Mouse (Mus musculus): ENCODE data around the gene Olfr1444. TPM values are rescaled to one million over a fixed set of nuclear protein-coding genes. Genes with fewer than 3 reads are reported as not detected.
A peak's percentile ranks its signal among the peaks of the same experiment; 100 is the strongest.

Olfr1444 gene
- not detected in 2 replicates for total RNA-seq (2014; rRNA removed)
- polyA plus RNA-seq (2012; rRNA removed) = not detected in 2 replicates

GRCm38 (mm10) chr19:12856983-12857382 lies at the start of gene Olfr1444:
Gene Olfr1444 (plus strand): TSS chr19:12857283.
- TF ChIP-seq POLR2A (IDR thresholded peaks at IDR 0.05; ENCODE audit: extremely low read depth, insufficient read depth, low read length) (no peak), CTCF (IDR thresholded peaks at IDR 0.05; ENCODE audit: low read depth, low read length) (no peak)
- H3K4me3 ChIP-seq (ENCODE audit: insufficient read depth, low read depth, low read length) = no peak within 1 kb of the TSS
- no peaks in the 10 kb centered on the region for H3K4me1 ChIP-seq (ENCODE audit: control insufficient read depth, insufficient read depth, low read length)
- no peak within 1 kb of the TSS for H3K27ac ChIP-seq (replicated peaks; ENCODE audit: insufficient read depth, low read depth, low read length)
- DNase-seq (ENCODE audit: extremely low read depth, low read depth, low spot score) = no peak
- H3K27me3 ChIP-seq (ENCODE audit: control insufficient read depth, insufficient read depth, low read length) = no peaks in the 10 kb centered on the region
- 45% methylated on average over 1 of the region's 1 CpGs for WGBS
- no peaks in the 10 kb centered on the region for H3K79me2 ChIP-seq (ENCODE audit: control insufficient read depth, insufficient read depth, low read length)
- H3K36me3 ChIP-seq (ENCODE audit: control insufficient read depth, insufficient read depth, low read length) = no peaks in the 10 kb centered on the region
- H3K9ac ChIP-seq (ENCODE audit: low read depth, low read length) = no peak within 1 kb of the TSS

- Histone ChIP-seq H3K27me3 (ENCODE audit: control insufficient read depth, insufficient read depth, low read length) (no peaks in the 10 kb centered on the region), H3K79me2 (ENCODE audit: control insufficient read depth, insufficient read depth, low read length) (no peaks in the 10 kb centered on the region), H3K36me3 (ENCODE audit: control insufficient read depth, insufficient read depth, low read length) (no peaks in the 10 kb centered on the region), H3K9ac (ENCODE audit: low read depth, low read length) (no peak overlapping the region), H3K4me1 (ENCODE audit: control insufficient read depth, insufficient read depth, low read length) (no peaks in the 10 kb centered on the region; the same call in 1 of the 2 replicates), H3K27ac (replicated peaks; ENCODE audit: insufficient read depth, low read depth, low read length) (no peak overlapping the region), H3K4me3 (ENCODE audit: insufficient read depth, low read depth, low read length) (no peak overlapping the region)
- 70% methylated on average over 1 of the region's 1 CpGs for WGBS
- no peak for DNase-seq (ENCODE audit: extremely low read depth, low read depth, low spot score)
- TF ChIP-seq POLR2A (IDR thresholded peaks at IDR 0.05; ENCODE audit: extremely low read depth, insufficient read depth, low read length) (no peak), CTCF (IDR thresholded peaks at IDR 0.05; ENCODE audit: low read depth, low read length) (no peak)
Observed at GRCm38 (mm10) chr19:12812644-12813364, 44.3 kb upstream of the Olfr1444 start.

- TF ChIP-seq CTCF (IDR thresholded peaks at IDR 0.05; ENCODE audit: low read depth, low read length) = no peak
- TF ChIP-seq POLR2A (IDR thresholded peaks at IDR 0.05; ENCODE audit: extremely low read depth, insufficient read depth, low read length) = no peak
- no peaks in the 10 kb centered on the region for H3K79me2 ChIP-seq (ENCODE audit: control insufficient read depth, insufficient read depth, low read length)
- WGBS = 84% methylated on average over 1 of the region's 1 CpGs
- no peaks in the 10 kb centered on the region; the same call in 1 of the 2 replicates for H3K4me1 ChIP-seq (ENCODE audit: control insufficient read depth, insufficient read depth, low read length)
- H3K27ac ChIP-seq (replicated peaks; ENCODE audit: insufficient read depth, low read depth, low read length) = no peak overlapping the region
- no peaks in the 10 kb centered on the region for H3K36me3 ChIP-seq (ENCODE audit: control insufficient read depth, insufficient read depth, low read length)
- no peak overlapping the region for H3K9ac ChIP-seq (ENCODE audit: low read depth, low read length)
- no peaks in the 10 kb centered on the region for H3K27me3 ChIP-seq (ENCODE audit: control insufficient read depth, insufficient read depth, low read length)
- H3K4me3 ChIP-seq (ENCODE audit: insufficient read depth, low read depth, low read length) = no peak overlapping the region
- DNase-seq (ENCODE audit: extremely low read depth, low read depth, low spot score) = no peak
Observed at GRCm38 (mm10) chr19:12813883-12814282, 43.2 kb upstream of the Olfr1444 start.

DNA sequence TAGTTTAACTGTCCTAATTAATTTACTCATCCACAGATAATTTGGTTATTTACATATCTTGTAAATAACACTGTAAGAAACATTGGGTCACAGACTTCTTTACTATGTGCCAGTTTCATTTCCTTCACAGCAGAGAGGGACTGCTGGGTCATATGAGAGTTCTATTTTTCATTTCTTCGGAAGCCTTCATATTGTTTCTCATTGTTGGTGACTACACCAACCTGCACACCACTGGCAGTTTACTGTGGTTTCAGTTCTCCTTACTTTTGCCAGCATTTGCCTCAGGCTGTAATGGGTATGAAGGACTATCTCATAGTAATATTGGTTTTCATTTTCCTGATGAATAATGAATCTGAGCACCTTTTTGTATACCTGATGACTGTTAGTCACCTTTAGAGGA lies 38.6 kb upstream of the Olfr1444 start:
- Histone ChIP-seq H3K4me3 (ENCODE audit: insufficient read depth, low read depth, low read length) (no peak overlapping the region), H3K9ac (ENCODE audit: low read depth, low read length) (no peak overlapping the region), H3K27me3 (ENCODE audit: control insufficient read depth, insufficient read depth, low read length) (no peaks in the 10 kb centered on the region), H3K79me2 (ENCODE audit: control insufficient read depth, insufficient read depth, low read length) (no peaks in the 10 kb centered on the region), H3K4me1 (ENCODE audit: control insufficient read depth, insufficient read depth, low read length) (no peaks in the 10 kb centered on the region; the same call in 1 of the 2 replicates), H3K36me3 (ENCODE audit: control insufficient read depth, insufficient read depth, low read length) (no peaks in the 10 kb centered on the region), H3K27ac (replicated peaks; ENCODE audit: insufficient read depth, low read depth, low read length) (no peak overlapping the region)
- 84% methylated on average over 1 of the region's 1 CpGs for WGBS
- DNase-seq (ENCODE audit: extremely low read depth, low read depth, low spot score) = no peak
- TF ChIP-seq CTCF (IDR thresholded peaks at IDR 0.05; ENCODE audit: low read depth, low read length) (no peak), POLR2A (IDR thresholded peaks at IDR 0.05; ENCODE audit: extremely low read depth, insufficient read depth, low read length) (no peak)

- peak; percentile 34; the same call in 1 of the 2 replicates for TF ChIP-seq CTCF (IDR thresholded peaks at IDR 0.05; ENCODE audit: low read depth, low read length)
- no peak for TF ChIP-seq POLR2A (IDR thresholded peaks at IDR 0.05; ENCODE audit: extremely low read depth, insufficient read depth, low read length)
- peak; percentile 37 for DNase-seq (ENCODE audit: extremely low read depth, low read depth, low spot score)
- no peaks in the 10 kb centered on the region for H3K79me2 ChIP-seq (ENCODE audit: control insufficient read depth, insufficient read depth, low read length)
- no peaks in the 10 kb centered on the region; the same call in 1 of the 2 replicates for H3K4me1 ChIP-seq (ENCODE audit: control insufficient read depth, insufficient read depth, low read length)
- no peaks in the 10 kb centered on the region for H3K36me3 ChIP-seq (ENCODE audit: control insufficient read depth, insufficient read depth, low read length)
- no peak overlapping the region for H3K4me3 ChIP-seq (ENCODE audit: insufficient read depth, low read depth, low read length)
- 21% methylated on average over 4 of the region's 4 CpGs for WGBS
- no peak overlapping the region for H3K9ac ChIP-seq (ENCODE audit: low read depth, low read length)
- H3K27me3 ChIP-seq (ENCODE audit: control insufficient read depth, insufficient read depth, low read length) = no peaks in the 10 kb centered on the region
- no peak overlapping the region for H3K27ac ChIP-seq (replicated peaks; ENCODE audit: insufficient read depth, low read depth, low read length)
Observed at GRCm38 (mm10) chr19:12820383-12820782, 36.7 kb upstream of the Olfr1444 start.

GRCm38 (mm10) chr19:12824549-12824948 lies 32.5 kb upstream of the Olfr1444 start:
- no peaks in the 10 kb centered on the region for H3K36me3 ChIP-seq (ENCODE audit: control insufficient read depth, insufficient read depth, low read length)
- H3K9ac ChIP-seq (ENCODE audit: low read depth, low read length) = no peak overlapping the region
- H3K27me3 ChIP-seq (ENCODE audit: control insufficient read depth, insufficient read depth, low read length) = no peaks in the 10 kb centered on the region
- no peak for DNase-seq (ENCODE audit: extremely low read depth, low read depth, low spot score)
- TF ChIP-seq POLR2A (IDR thresholded peaks at IDR 0.05; ENCODE audit: extremely low read depth, insufficient read depth, low read length) = no peak
- H3K27ac ChIP-seq (replicated peaks; ENCODE audit: insufficient read depth, low read depth, low read length) = no peak overlapping the region
- no peaks in the 10 kb centered on the region for H3K79me2 ChIP-seq (ENCODE audit: control insufficient read depth, insufficient read depth, low read length)
- no peak overlapping the region for H3K4me3 ChIP-seq (ENCODE audit: insufficient read depth, low read depth, low read length)
- WGBS = 81% methylated on average over 4 of the region's 4 CpGs
- no peaks in the 10 kb centered on the region for H3K4me1 ChIP-seq (ENCODE audit: control insufficient read depth, insufficient read depth, low read length)
